Mouse (Mus musculus): ENCODE data around the gene Krtap29-1.

GRCm38 (mm10) chr11:99999091-99999490 is 20.2 kb upstream of the Krtap29-1 start:
- TF ChIP-seq CTCF (IDR thresholded peaks at IDR 0.05; ENCODE audit: low read depth, low read length) (no peak), POLR2AphosphoS5 (IDR thresholded peaks at IDR 0.05; ENCODE audit: insufficient replicate concordance, low read depth, low read length) (no peak), TAL1 (conservative IDR thresholded peaks at IDR 0.05; ENCODE audit: low read depth, low read length) (no peak), GATA1 (IDR thresholded peaks at IDR 0.05; ENCODE audit: borderline replicate concordance, low read length) (no peak)

Data from G1E (cell line).